Mouse (Mus musculus) neural tube, embryonic 15.5 days (tissue): ENCODE results near the gene Pex6. TPM values are rescaled to one million over a fixed set of nuclear protein-coding genes. Genes with fewer than 3 reads are reported as not detected.
"Not testable (repeated sequence)": the region's sequence is repeated elsewhere in the genome, so short reads cannot be mapped to it uniquely, and the experiment has no call there.

Experiments used
- ATAC-seq: fragments of 200-750 bp; cut with Nextera tagmentation; 2 replicates; pipeline ENCODE4 v1.8.0; 2017; ENCODE audit warnings: mild to moderate bottlenecking, moderate TSS enrichment, moderate library complexity; ENCODE audit not compliant: low FRiP score
- H3K27ac ChIP-seq: fragments of 300-500 bp; sonication (generic); replicated peaks from 2 replicates; pipeline ENCODE4 v1.5.1; 2015; ENCODE audit warnings: mild to moderate bottlenecking, inconsistent platforms
- H3K27me3 ChIP-seq: fragments of 300-500 bp; sonication (generic); replicated peaks from 2 replicates; pipeline ENCODE4 v1.6.1; 2015; ENCODE audit warnings: inconsistent platforms
- H3K36me3 ChIP-seq: fragments of 300-500 bp; sonication (generic); 2 replicates; pipeline ENCODE4 v1.6.1; 2015; ENCODE audit warnings: inconsistent platforms
- H3K4me1 ChIP-seq: fragments of 300-500 bp; sonication (generic); 2 replicates; pipeline ENCODE4 v1.6.1; 2015; ENCODE audit warnings: inconsistent platforms
- H3K4me2 ChIP-seq: fragments of 300-500 bp; sonication (generic); 2 replicates; pipeline ENCODE4 v1.6.1; 2015; ENCODE audit warnings: inconsistent platforms, mild to moderate bottlenecking, moderate library complexity
- H3K4me3 ChIP-seq: fragments of 300-500 bp; sonication (generic); replicated peaks from 2 replicates; pipeline ENCODE4 v1.5.1; 2015; ENCODE audit warnings: mild to moderate bottlenecking, inconsistent platforms
- H3K9ac ChIP-seq: fragments of 300-500 bp; sonication (generic); replicated peaks from 2 replicates; pipeline ENCODE4 v1.6.1; 2015; ENCODE audit warnings: mild to moderate bottlenecking, inconsistent platforms
- H3K9me3 ChIP-seq: fragments of 300-500 bp; sonication (generic); replicated peaks from 2 replicates; pipeline ENCODE4 v1.6.1; 2016; ENCODE audit warnings: inconsistent platforms
- WGBS: fragments of 180-500 bp; shearing (Covaris S2); methylation state at CpG from one replicate; pipeline ENCODE4 v1.1.7; 2015; ENCODE audit warnings: mixed read lengths; 5-methylcytosine and 5-hydroxymethylcytosine counted together
- polyA plus RNA-seq: library from polyadenylated mRNA; unstranded; fragments of >200 nt; fragmentation: Nextera tagmentation; extraction: Ambion mirVana; gene quantifications from 2 replicates; pipeline ENCODE4 v1.2.1, GENCODE M21; 2015

The Pex6 gene
- polyA plus RNA-seq, 1 experiment from 2014 or later = 28.3 TPM

DNA sequence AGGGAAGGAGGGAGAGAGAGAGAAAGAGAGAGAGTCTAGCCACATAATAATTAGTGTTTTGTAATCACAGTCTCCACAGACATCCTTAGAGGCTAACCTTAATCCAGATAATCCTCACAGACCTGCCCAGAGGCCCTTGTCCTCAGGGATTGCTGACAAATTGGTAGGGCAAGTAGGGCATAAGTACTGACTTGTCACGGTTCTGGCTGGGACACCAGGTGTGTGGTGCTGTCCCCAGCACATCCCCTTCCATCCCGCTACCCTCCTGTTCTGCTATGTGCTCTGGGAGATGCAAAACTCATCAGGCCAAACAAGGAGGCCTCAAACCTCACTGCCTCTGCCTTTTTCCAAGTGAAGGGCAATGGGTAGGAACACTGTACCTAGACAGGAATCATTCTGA, 34.2 kb downstream of the Pex6 start:
- ATAC-seq = no peak
- Histone ChIP-seq H3K36me3 (peaks cover 34% of the 10 kb centered on the region), H3K27ac (no peak overlapping the region), H3K4me3 (no peak overlapping the region), H3K9ac (no peak overlapping the region), H3K4me1 (peaks cover 11% of the 10 kb centered on the region), H3K9me3 (no peaks in the 10 kb centered on the region), H3K27me3 (no peaks in the 10 kb centered on the region), H3K4me2 (no peak overlapping the region)
- 84% methylated on average over 2 of the region's 2 CpGs for WGBS

DNA sequence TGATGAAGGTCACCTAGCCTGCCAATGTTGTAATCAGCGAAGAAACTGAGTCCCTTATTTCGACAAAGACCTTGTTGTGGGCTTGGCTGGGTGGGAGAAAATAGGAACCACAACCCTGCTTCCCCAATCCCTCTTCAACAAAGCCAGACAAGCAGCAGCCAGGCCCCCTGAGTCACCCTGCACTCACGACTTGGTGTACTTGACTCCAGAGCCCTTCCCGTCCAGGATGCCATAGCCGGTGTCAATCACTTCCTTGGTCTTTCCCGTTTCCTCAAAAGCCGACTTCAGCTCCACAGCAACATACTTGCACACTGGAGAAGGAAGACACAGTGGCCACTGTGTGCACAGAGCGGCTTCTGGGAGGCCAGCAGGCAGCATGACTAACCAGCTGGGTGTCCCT, 36.0 kb downstream of the Pex6 start:
- H3K4me1 ChIP-seq = peaks cover 20% of the 10 kb centered on the region
- H3K27me3 ChIP-seq = no peaks in the 10 kb centered on the region
- ATAC-seq = no peak
- H3K27ac ChIP-seq = no peak overlapping the region
- H3K4me3 ChIP-seq = no peak overlapping the region
- H3K9me3 ChIP-seq = no peaks in the 10 kb centered on the region
- WGBS = 89% methylated on average over 8 of the region's 8 CpGs
- H3K36me3 ChIP-seq = peaks cover 31% of the 10 kb centered on the region
- no peak overlapping the region for H3K9ac ChIP-seq
- H3K4me2 ChIP-seq = no peak overlapping the region

DNA sequence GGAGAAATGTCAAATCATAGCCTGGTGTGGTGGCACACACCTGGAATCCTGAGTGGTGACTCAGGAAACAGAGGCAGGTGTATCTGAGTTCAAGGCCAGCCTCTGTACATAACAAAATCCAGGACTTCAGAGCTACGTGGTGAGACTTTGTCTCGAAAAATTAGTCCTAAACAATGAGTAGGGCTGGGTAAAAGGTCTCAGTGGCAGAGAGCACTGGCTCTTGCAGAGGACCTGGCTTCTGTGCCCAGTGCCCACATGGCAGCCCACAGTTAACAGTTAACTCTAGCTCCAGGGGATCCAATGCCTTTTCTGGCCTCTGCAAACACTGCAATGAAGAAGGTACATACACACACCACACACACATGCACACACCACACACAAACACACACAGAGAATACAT, 36.5 kb downstream of the Pex6 start:
- no peak overlapping the region for H3K9ac ChIP-seq
- H3K27me3 ChIP-seq = no peaks in the 10 kb centered on the region
- H3K4me3 ChIP-seq = no peak overlapping the region
- no peak overlapping the region for H3K4me2 ChIP-seq
- 92% methylated on average over 2 of the region's 2 CpGs for WGBS
- no peaks in the 10 kb centered on the region for H3K9me3 ChIP-seq
- no peak overlapping the region for H3K27ac ChIP-seq
- ATAC-seq = no peak
- H3K4me1 ChIP-seq = peaks cover 26% of the 10 kb centered on the region
- H3K36me3 ChIP-seq = peaks cover 28% of the 10 kb centered on the region

DNA sequence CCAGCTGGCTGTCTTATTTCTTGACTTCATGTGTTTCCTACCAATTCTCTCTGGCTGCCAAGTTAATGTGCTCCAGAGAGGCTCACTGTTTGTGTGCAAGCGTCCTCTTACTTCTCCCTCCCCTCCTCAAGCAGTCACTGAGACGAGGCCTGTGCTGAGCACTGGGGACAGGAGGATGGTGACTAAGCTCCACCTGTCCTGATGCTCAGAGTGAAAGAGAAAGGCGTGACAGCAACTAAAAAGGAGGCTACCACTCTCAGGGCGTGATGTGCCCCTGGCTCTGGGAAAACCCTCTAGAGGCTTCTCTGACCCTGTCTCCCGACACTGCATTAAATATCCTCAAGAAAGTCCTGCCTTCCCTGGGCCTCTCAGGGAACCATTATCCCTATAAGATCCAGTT, 38.0 kb downstream of the Pex6 start:
- H3K4me2 ChIP-seq = no peak overlapping the region
- ATAC-seq = no peak
- H3K9ac ChIP-seq = no peak overlapping the region
- peaks cover 20% of the 10 kb centered on the region for H3K36me3 ChIP-seq
- no peaks in the 10 kb centered on the region for H3K9me3 ChIP-seq
- no peak overlapping the region for H3K4me3 ChIP-seq
- peaks cover 27% of the 10 kb centered on the region for H3K4me1 ChIP-seq
- no peak overlapping the region for H3K27ac ChIP-seq
- 91% methylated on average over 5 of the region's 5 CpGs for WGBS
- H3K27me3 ChIP-seq = no peaks in the 10 kb centered on the region

DNA sequence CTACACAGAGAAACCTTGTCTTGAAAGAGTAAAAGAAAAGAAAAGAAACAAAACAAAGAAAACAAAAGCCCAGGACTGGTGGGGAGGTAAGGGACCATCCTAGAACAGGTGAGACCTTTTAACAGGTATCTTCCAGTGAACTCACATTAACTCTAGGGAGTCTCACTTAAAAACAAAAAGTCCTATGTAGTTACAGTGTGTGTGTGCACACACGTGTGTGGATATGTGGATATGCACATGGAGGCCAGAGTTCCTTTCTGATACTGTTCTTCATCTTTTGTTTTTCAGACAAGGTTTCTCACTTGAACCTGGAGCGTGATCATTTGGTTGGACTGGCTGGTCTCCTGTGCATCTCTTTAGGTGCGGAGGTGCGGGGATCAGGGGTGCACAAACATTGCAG, 39.3 kb downstream of the Pex6 start:
- Histone ChIP-seq H3K4me1 (peaks cover 27% of the 10 kb centered on the region), H3K9ac (peak overlapping the region; percentile 73; the same call in 1 of the 2 replicates), H3K36me3 (peaks cover 18% of the 10 kb centered on the region), H3K4me2 (peak overlapping the region; percentile 76), H3K4me3 (peak overlapping the region; percentile 85), H3K27ac (peak overlapping the region; percentile 94; the same call in 1 of the 2 replicates), H3K27me3 (no peaks in the 10 kb centered on the region), H3K9me3 (no peaks in the 10 kb centered on the region)
- WGBS = 78% methylated on average over 4 of the region's 4 CpGs
- ATAC-seq = no peak

DNA sequence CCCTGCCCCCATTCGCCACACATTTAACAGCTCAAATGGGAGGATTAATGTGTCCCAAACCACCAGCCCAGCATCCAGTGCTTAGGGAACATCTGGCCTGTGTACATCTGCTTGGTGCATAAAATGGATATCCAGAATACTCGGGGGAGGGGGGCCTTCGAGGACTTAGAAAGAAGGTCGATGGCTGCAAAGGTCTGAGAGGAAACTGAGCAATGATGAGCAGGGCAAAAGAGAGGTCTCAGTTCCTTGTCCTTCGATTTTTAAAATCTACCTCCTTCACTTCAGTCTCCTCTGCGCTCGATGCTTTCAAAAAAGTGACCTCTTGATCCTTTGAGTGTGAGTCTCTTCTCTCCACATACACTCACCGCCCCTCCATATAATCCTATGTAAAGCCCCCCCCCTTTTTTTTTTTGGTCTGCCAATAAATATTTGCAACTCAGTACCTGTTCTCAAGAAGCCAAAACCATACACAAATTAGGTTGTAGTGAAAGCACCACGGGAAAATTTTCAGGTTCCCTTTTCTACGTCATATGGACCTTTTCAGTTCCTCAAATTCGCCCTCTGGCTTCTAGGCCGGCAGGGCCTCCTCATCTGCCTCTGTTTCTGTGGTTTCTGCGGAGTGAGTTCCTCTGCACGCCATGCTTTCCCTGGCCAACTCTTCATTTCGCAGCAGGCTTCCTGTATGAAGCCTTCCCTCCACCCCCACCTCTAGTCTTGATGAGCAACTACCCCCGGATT, 40.0 kb downstream of the Pex6 start:
- no peak for ATAC-seq
- H3K36me3 ChIP-seq = peaks cover 11% of the 10 kb centered on the region

DNA sequence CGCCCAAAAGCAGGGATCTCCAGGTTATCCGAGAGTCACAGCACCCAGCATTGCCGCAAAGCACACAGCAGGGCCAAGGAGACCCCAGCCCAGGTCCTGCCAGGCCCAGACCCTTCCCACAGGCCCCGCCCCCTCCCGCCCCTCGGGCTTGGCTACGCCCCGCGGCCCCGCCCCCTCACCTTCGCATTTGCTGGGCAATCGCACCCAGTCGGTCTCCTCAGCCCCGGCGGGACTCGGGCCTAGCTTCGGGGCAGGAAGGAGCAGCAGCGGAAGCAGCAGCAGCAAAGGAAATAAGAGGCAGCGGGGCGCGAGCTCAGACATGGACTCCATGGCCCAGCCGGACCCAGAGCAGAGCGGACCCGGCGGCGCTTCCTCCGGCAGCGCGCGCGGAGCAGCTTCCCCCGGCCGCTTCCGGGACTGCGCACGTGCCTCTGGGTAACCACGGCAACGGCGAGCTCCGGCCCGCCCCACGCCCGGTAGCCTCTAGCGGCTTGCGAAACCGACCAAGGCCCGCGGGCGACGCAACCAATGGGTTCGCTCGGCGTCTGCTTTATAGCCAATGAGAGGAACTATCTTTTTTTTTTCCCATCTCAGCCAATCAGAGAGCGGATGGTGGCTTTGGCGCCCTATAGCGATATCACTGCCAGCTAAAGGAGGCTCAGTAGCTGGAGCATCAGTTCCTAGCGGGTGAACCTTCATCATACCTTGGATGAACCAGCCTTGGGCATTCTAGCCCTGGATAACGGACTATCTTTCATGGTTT, 40.7 kb downstream of the Pex6 start, which contains the start of gene Cnpy3:
Cnpy3 (minus strand) TSS at position 421 of the 763 bp plus-strand sequence.
- H3K9ac ChIP-seq = peak within 1 kb of the TSS; percentile 73
- under 1% methylated on average over 58 of the region's 58 CpGs for WGBS
- peak; percentile 97 for ATAC-seq
- H3K4me2 ChIP-seq = peak within 1 kb of the TSS; percentile 76
- H3K27ac ChIP-seq = peak within 1 kb of the TSS; percentile 94
- peaks cover 27% of the 10 kb centered on the region for H3K4me1 ChIP-seq
- no peaks in the 10 kb centered on the region for H3K9me3 ChIP-seq
- H3K36me3 ChIP-seq = peaks cover 4% of the 10 kb centered on the region; the same call in 1 of the 2 replicates
- H3K4me3 ChIP-seq = peak within 1 kb of the TSS; percentile 85
- H3K27me3 ChIP-seq = no peaks in the 10 kb centered on the region

More for the DNA sequence above, 40.0 kb downstream of the Pex6 start:
- Histone ChIP-seq H3K4me3 (peak overlapping the region; percentile 85), H3K27me3 (no peaks in the 10 kb centered on the region), H3K4me1 (peaks cover 27% of the 10 kb centered on the region), H3K4me2 (peak overlapping the region; percentile 76), H3K9ac (peak overlapping the region; percentile 73), H3K9me3 (no peaks in the 10 kb centered on the region), H3K27ac (peak overlapping the region; percentile 94)
- 31% methylated on average over 16 of the region's 16 CpGs for WGBS

DNA sequence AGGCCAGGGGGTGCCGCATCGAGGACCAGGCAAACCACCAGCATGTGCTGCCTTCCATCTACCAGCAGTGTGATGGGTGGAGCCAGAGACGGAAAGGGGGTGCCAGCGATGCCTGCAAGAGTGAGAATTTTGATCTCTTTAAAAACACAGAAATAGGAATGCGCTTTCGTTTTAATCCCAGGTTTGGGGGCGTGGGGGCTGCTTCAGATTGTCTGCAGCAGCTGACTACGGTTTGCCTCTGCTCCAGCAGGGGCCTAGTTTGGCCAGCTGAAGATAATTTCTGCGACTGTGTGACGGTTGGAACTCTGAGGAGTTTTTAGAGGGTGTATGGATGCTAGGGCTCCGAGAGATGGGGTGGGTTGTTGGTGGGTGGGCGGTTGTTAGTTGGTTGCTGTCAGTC, 47.5 kb downstream of the Pex6 start:
- Histone ChIP-seq H3K27ac (no peak overlapping the region), H3K9ac (no peak overlapping the region), H3K27me3 (no peaks in the 10 kb centered on the region), H3K4me3 (no peak overlapping the region), H3K4me2 (no peak overlapping the region), H3K9me3 (no peaks in the 10 kb centered on the region), H3K36me3 (no peaks in the 10 kb centered on the region), H3K4me1 (no peaks in the 10 kb centered on the region)
- no peak for ATAC-seq
- 82% methylated on average over 12 of the region's 12 CpGs for WGBS

DNA sequence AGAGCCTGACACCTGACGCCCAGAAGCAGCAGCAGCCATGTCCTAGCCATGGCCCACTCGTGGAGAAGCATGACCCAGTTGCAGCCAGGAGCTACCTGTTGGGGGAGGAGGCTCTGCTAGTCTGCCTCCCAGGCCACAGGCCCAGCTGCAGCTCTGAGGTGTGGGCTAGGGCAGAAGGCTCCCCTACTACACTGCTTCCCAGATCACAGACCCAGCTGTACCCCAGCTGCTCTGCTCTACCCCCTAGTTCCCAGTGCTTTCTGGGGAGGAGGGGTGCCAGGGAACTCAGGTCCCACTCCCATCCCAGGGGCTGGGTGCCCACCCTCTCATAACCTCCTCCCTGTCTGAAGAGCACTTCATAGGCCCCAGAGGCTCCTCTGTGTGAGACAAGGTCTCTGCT, 52.3 kb downstream of the Pex6 start, which contains the start of gene Ptcra:
Ptcra (minus strand) TSS at position 169 of the 400 bp plus-strand sequence.
- H3K4me3 ChIP-seq = no peak within 1 kb of the TSS
- no peak for ATAC-seq
- H3K4me1 ChIP-seq = no peaks in the 10 kb centered on the region
- WGBS = 69% methylated on average over 2 of the region's 2 CpGs
- H3K36me3 ChIP-seq = no peaks in the 10 kb centered on the region
- no peaks in the 10 kb centered on the region for H3K9me3 ChIP-seq
- no peak within 1 kb of the TSS for H3K4me2 ChIP-seq
- H3K27me3 ChIP-seq = no peaks in the 10 kb centered on the region
- H3K9ac ChIP-seq = no peak within 1 kb of the TSS
- H3K27ac ChIP-seq = no peak within 1 kb of the TSS

DNA sequence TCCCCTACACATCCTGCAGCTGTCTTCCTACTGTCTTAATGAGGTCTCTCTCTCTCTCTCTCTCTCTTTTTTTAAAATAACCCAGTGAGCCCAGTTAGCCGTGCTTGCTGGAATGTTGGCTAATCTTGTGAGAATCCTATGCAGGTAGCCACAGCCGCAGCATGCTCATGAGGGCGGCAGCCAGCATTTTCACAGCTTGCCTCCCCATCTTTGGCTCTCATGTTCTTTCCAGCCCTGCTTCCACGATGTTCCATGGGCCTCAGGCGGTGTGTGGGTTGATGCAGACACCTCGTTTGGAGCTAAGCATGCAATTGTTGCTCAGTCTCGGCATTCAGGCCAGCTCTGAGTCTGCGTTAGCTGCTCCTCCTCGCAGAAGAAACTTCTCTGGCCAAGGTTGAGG, 53.7 kb downstream of the Pex6 start:
- H3K4me3 ChIP-seq, H3K9ac ChIP-seq, H3K4me2 ChIP-seq, H3K27me3 ChIP-seq, H3K9me3 ChIP-seq, H3K36me3 ChIP-seq, ATAC-seq, H3K4me1 ChIP-seq, H3K27ac ChIP-seq: not testable (repeated sequence)
- 72% methylated on average over 9 of the region's 9 CpGs for WGBS

DNA sequence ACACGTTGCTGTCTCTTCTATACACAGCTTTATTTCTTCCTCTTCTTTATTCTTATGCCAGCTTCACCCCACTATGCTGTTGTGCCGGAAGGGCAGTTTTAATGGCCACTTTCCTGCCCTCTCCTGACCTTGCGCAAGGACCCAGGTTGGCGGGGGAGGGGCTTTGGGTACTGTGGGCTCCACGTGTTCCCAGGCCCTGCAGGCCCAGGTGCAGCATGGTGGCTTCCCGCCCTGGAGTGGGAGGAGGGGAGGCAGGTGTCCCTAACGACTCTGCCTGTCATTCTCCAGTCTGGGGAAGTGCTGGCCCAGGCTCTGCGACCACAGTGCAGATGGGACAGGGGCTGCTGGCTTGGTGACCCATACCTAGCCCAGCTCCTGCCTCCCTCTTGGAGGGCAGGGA, 56.6 kb downstream of the Pex6 start:
- Histone ChIP-seq H3K27me3 (no peaks in the 10 kb centered on the region), H3K4me1 (peaks cover 8% of the 10 kb centered on the region), H3K9ac (no peak overlapping the region), H3K36me3 (no peaks in the 10 kb centered on the region), H3K27ac (no peak overlapping the region), H3K9me3 (no peaks in the 10 kb centered on the region), H3K4me3 (no peak overlapping the region), H3K4me2 (no peak overlapping the region)
- ATAC-seq = no peak
- 48% methylated on average over 8 of the region's 8 CpGs for WGBS

DNA sequence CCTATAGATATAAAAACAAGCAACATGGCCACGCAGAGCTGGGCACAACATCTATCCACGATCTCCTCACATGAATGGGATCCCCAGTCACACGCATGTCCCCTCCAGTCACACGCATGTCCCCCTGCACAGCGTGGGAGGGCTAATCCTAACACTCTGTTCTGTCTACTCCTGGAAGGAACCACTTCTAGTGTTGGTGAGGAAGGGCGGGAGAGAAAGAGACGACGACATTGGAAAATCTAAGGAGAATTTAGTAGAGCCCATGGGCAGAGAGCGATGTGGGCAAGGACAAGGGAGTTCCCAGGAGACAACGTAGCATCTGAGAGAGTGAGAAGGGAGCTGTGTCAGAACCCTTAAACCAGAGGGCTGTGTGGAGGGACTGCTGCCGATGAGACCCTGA, 59.3 kb downstream of the Pex6 start:
- Histone ChIP-seq H3K4me1 (peaks cover 23% of the 10 kb centered on the region), H3K9ac (no peak overlapping the region), H3K4me3 (no peak overlapping the region), H3K36me3 (peaks cover 13% of the 10 kb centered on the region), H3K4me2 (no peak overlapping the region), H3K27ac (no peak overlapping the region), H3K27me3 (no peaks in the 10 kb centered on the region), H3K9me3 (no peaks in the 10 kb centered on the region)
- WGBS = 94% methylated on average over 11 of the region's 11 CpGs
- no peak for ATAC-seq
